Mouse (Mus musculus): ENCODE results near the gene Pitx2.
A peak's percentile ranks its signal among the peaks of the same experiment; 100 is the strongest.

The Pitx2 gene

DNA sequence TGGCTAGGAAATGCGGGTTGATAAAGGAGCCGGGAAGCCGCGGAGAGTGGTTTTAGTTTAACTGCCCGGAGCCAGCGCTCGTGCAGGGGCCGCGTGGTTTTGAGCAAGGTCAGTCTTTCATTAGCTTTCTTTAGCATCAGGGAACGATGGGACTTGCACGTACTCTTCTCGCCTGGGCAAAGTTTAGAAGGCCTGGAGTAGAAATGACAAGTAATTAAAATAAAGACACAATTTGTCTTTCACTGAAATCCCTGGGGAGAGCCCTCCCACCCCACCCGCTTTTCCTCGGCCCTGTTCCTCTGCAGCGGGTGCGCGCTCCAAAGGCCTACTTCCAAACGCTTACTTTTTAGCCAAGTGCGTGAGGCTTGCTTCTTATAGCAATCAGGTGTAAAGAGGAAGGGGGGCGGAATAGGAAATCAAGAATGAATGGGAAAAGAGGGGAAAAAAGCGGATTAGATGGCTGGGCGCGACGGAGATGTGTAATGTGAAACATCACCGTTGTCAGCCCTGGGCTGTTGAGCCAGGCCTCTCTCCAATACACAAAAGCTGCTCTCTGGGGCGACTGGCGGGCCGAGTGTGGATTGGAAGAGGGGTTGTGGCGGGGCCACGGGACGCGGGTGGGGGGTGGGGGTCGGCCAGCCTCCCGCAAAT is 17.4 kb downstream of the Pitx2 start:
- DNase-seq (ENCODE audit: low spot score in 2 of 2), result no peak

DNA sequence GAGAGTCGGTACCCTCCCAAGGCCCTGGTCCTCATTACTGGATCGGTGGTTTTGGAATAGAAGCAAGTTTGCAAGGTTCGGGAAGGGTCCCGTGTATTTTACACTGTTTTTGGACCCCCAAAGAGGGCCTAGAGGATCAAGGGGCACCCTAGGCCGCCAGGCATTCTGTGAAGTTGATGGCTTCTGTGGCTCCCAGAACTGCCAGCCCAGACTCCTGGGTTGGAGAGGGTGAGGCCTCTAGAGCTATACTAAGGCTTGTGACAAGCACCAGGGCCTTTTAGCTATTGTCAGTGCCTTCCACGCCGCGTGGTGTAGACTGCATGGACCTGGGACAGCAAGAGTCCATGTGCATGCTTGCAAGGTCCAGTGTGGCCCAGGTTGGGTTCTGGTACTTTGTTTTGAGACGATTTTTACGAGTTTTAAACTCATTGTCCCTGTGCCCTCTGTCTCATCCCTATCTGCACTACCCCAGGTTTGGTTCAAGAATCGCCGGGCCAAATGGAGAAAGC is 18.2 kb downstream of the Pitx2 start:
- no peak for DNase-seq (ENCODE audit: low spot score in 2 of 2)

DNA sequence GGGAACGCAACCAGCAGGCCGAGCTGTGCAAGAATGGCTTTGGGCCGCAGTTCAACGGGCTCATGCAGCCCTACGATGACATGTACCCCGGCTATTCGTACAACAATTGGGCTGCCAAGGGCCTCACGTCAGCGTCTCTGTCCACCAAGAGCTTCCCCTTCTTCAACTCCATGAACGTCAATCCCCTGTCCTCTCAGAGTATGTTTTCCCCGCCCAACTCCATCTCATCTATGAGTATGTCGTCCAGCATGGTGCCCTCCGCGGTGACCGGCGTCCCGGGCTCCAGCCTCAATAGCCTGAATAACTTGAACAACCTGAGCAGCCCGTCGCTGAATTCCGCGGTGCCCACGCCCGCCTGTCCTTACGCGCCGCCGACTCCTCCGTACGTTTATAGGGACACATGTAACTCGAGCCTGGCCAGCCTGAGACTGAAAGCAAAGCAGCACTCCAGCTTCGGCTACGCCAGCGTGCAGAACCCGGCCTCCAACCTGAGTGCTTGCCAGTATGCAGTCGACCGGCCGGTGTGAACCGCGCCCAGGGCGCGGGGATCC is 18.8 kb downstream of the Pitx2 start:
- no peak for DNase-seq (ENCODE audit: low spot score in 2 of 2)

DNA sequence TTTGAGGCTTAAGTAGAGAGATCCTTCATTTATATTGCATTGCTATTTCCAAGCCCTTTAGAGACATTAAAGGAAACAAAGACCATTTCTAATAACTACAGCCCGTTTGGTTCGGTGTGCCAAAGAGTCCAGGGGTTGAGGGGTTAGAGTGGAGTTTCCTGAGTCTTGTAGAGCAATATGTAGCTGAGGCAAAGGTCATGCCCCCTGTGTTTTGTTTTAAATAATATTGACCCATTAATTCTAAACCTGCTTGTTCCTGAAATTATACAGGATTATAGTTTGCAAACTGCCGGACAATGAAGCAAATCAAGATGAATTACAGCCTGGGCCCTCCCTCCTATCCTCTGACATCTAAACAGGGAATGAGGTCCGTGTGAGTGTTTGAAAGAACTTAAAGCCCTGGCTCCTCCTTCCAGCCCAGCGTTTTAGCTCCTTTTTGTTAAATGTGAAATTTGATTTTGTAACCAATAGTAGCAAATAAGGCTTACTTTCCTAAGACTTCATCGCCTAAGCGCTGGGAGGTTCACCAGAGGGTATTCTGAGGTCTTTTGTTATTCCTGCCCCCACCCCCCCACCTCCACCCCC is 20.5 kb downstream of the Pitx2 start:
- DNase-seq (ENCODE audit: low spot score in 2 of 2), result no peak

DNA sequence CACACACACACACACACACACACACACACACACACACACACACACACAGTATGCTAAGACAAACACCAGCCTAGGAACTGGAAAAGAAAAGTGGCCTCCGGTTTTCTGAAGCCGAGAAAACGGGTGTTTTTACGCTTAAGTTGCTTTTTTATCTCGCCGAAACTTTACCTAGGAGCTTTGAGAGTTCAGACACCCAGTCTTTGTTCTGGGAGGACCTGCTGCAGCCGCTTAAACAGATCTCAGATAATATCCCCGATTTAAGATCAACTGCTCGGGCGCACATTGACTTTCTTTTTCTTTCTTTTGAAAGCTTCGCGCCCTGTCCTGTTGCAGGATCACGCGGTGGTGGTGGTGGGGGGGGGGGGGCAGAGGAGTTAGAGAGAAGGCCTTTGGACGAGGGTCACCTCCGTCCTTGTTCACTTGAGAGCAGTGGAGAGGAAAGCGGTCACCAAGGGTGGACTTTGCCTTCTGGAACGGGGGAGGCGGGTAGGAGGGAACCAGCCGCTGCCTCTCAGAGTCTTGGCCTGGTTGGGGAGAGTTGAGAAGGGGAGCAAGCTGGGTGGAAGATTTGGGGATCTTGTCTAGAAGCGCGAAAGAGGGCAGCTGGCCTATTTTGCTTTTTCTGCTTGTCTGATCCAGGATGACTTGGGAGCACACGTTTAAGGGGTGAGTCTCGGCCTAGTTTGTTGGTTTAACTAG is 21.2 kb downstream of the Pitx2 start:
- no peak for DNase-seq (ENCODE audit: low spot score in 2 of 2)

DNA sequence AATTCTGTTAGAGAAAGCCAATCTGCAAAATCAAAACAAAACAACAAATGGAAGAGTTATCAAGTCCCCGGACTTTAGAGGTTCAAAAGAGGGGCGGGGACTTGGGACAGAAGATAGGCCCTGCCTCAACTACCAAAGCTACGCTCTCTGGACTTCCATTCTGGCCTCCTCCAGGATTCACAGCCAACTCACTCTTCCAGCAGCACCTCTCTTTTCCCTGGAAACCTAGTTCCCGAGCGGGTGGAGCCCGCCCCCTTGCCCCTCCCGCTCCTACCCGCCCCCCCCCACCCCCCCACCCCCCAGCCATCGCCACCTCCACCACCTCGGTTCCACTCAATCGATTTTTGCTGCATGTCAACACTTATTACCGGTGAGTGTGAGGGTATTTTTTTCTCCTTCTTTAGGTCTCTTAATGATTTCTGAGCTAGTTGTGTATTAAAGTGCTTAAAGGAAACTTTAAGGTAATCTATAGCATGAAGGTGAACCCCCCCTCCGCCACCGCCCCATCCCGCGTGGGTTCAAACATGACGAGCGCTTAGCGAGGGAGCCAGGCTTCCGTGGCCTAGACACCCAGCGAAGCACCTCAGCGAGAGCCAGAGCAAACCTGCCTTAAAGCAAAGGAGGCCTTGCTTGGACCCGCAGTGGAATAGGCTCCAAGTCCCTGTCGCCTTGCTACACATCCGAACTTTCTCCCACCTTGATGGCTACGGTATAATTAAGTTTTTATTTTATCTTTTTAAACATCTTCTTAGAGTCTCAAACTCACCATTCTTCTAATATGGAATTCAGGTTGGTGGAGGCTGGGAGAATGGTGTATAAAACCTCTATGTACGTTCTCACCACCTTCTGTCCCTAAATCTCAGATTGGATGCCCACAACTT is 21.9 kb downstream of the Pitx2 start:
- DNase-seq (ENCODE audit: low spot score in 2 of 2), result no peak

DNA sequence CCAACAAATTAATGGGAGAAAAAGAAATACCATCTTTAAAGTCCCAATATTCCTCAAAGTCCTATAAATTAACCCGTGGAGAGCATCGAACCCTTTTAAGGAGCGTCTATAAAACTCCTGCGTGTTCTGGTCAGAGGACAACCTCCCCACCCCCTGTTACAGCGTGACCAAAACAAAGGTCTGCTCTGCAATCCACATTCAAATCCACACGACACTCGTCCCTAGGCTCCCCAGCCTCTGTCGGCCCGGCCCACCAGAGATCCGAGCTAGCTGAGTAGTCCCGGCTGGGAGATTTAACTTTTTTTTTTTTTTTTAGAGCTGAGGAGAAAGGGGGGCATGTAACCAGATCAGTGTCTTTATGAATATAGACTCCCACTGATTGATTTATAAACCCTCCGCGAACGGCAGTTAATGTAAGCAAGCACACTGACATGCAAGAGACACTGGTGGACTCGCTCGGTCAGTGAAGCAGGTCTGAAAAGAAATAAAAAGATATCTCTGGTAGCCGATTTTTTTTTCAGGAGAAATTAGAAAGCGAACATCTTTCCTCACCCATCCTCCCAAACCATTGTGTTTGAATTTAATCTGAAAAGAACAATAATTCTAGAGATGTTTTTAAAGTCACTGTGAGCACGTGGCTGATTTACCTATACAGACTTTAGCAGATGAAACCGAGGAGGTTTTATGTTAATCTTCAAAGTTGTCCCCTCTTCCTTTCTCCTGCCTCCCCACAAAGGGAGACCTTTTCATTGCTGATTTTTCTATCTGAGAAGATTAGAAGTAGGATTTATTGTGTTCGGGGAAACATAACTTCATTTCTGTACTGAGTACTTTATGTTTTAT is 23.0 kb downstream of the Pitx2 start:
- no peak for DNase-seq (ENCODE audit: low spot score in 2 of 2)

DNA sequence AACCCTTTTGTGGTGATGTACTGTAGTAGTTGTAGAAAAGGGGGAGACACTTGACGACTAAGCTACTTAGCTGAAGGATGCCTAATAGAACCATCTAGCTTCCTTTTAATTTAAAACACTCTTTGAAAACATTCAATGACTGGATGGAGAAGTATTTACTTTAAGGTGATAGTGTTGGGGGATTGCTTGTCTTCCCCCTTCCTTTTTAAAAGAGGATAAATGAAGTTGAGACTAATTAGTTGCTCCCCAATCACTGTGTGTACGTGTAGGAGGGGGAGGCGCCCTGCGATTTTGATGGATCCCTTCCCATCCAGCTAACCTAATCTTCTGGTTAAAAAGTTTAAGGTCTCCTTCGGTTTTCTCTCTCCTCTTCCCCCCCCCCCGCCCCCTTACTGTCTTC is 23.7 kb downstream of the Pitx2 start:
- no peak for DNase-seq (ENCODE audit: low spot score in 2 of 2)

DNA sequence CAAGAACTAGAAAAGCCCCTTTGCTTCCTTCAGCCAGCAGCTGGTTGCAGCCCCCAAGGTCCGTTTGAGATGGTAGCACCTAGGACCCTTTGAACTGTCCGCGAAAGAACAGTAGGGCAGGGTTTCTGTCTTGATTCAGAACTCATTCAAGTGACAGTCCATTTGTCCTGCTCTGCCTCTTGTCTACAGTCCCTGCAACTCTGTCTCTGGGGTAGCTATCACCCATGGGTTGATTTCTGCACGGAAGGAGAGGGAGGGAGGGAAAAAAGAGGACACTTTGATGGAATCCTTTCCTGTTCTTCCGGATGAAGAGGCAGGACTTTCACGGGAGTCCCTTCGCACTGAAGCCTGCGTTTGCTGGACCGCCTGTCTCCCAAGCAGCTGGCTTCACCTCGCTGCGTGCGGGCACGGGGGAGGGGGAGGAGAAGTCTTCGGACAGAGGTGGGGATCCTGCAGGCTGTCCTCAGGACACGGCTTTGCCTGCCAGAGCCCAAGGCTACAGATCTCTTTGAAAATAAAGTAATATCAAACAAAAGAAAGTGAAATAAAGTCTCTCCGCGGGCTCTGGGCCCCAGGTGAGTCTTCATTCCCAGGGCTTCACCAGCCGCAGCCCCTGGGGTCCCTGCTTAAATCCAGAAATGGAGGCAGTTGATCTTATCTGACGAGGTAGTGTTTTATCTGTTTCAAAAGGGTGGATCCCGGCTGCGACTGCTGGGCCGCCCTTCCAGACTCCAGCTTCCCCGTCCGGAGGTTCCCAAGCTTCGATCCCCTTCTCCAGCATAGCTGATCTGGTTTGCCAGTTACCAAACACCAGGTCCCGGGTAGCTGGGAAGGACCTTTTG is 24.5 kb downstream of the Pitx2 start:
- no peak for DNase-seq (ENCODE audit: low spot score in 2 of 2)

DNA sequence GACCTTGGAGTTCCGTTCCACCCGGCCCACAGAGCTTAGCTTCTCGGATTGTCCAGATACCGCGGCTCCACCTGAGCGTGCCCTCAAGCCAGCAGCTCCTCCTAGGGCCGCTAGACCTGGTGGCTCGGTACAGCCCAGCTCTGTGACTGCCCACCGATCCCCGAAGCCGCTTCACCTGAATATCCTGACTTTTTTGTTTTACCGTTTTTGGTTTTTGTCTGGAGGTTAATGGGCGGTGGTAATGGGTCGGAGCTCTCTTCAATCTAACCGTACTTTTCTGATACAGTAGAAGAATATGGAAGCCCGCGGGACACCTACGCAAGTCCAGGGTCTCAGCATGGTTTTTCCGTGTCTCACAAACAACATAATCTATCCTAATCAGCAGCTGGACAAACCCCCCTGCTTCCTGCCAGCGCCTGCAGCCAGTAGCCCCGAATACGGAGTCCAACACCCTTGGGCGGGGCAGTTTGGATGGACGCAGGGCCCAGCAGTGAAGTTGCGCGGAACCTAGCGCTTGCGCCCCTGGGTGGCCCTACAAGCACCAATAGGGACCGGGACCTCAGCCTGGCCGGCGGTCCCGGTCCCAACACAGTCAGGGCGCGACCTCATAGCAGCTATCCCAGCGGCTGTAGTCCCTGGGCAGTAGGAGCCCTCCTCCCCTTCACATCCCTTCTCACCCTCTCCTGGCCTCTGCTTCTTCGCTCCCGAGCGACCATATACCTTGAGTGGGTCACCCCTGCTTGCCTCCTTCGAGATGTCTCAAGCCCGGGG is 25.3 kb downstream of the Pitx2 start:
- DNase-seq (ENCODE audit: low spot score in 2 of 2), result no peak

DNA sequence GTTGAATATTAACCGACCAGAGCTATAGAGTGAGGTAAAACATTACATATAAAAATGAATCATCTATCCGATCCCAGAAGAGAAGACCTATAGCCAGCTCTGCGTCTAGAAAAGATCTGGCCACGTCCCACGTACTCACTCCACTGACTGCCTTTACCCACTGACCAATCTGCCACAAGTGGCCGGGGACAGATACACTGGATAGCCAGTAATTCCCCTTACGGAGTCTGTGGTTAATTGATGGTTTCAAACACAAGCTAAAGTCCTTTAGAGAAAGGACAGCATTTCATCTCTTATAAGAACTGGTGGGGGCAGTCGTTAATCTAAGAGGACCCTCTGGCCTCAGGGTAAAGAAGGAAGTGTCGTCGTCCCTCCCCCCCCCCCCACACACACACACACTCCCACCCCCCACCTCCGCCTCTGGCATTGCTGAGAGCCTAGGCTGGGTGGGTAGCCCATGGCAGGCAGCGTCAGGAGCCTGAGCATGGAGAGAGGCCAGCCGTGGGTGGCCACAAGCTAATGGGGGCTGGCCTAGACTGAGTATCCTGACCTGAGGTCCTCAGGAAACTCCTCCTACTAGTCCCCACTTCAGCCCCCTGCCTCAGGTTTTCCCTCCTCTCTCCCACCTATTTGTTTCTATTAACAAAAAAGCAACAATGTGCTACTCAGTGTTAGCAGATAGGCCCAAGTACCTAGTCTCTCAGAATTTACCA is 26.1 kb downstream of the Pitx2 start:
- no peak for DNase-seq (ENCODE audit: low spot score in 2 of 2)

DNA sequence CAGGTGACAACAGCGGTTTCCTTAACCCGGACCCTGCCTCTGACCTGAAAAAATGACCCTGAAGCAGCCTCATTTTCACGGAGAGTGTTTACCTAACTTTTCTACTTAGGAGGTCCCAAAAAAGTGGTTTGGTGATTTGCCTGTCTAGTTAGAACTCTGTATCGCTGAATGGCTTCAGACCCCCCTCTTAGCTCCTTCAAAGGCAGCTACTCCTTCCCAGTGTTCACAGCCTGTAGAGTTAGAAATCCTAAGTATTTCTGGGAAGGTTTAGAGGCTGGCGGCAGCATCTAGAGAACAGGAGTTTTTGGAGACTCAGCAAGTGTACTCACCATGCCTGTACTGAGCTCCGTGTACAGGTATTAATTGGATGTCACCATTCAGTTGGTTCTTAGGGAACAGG is 27.0 kb downstream of the Pitx2 start:
- DNase-seq (ENCODE audit: low spot score in 2 of 2), result no peak

DNA sequence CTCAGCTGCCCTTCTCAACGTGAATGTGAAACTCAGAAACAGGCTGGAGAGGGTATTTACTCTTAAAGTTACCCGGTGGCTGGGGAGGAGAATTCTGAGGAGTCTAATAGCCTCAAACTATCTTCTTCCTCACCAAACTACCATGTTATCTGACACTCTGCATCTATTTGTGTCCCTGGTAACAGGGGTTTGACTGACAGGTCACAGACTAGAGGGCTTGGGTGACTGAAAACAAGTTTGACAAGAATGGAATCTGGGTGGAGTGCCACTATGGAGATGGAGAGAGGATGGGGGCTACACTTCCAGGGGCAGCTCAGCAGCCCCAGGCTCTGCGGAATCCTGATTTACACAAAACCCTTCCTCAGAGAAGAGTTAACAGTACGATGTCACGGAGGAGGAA is 27.7 kb downstream of the Pitx2 start:
- DNase-seq (ENCODE audit: low spot score in 2 of 2), result no peak

DNA sequence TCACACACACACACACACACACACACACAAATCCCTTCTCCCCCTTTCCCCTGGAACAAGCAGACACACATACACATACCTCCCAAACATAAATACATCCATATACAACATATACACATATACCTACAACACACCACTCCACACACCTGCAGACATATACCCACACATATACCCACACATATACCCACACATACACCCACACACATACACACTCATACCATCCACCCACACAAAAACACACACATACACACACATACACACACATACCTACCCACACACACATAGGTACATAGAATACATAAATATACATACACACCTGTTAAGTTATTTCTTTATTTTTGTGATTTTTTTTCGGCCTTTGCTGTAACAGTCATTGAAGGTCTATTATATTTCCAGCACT is 38.3 kb downstream of the Pitx2 start:
- no peak for DNase-seq (ENCODE audit: low spot score in 2 of 2)

DNA sequence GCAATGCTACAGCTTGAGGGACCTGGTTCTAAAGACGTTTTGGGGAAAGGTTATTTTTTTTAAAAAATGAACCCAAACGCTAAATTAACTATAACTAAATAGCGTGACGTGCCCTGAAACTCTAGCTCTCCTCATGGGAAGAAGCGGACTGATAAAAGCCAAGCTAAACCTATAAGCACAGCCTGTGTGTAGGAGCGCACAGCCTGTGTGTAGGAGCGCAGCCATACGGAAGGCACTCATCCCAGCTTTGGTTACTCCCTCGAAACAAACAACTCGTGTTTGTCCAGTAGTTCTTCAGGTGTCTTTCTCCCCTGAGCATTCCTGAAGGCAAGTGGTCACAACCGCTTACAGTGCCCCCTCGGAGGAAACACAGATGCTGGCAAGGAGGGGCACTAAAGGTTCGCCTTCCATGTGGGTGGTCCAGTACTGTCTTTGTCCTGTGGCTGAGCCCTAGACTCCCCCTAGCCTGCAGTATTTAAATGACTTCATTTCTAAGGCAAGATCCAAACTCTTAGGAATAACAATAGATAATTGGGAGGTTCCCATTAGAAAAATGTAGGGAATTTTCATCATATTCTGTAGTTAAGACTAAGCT is 39.1 kb downstream of the Pitx2 start:
- no peak for DNase-seq (ENCODE audit: low spot score in 2 of 2)

DNA sequence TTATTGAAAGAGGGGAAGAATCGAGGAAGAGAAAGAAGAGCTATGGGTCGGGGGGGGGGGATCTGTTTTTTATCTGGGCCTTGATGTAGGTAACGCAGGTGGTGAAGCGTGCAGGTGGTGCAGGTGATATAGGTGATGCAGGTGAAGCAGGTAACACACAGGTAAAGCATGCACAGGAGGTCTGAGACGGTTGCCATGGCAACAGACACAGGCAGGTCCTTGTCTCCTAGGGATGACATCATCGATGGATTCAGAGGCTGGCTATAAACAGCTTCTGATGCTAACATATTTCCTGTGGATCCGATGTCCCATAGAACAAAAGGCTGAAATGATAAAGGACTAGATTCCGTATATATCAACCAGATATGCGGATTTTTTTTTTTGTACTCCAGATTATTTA is 51.3 kb downstream of the Pitx2 start:
- no peak for DNase-seq (ENCODE audit: low spot score in 2 of 2)

DNA sequence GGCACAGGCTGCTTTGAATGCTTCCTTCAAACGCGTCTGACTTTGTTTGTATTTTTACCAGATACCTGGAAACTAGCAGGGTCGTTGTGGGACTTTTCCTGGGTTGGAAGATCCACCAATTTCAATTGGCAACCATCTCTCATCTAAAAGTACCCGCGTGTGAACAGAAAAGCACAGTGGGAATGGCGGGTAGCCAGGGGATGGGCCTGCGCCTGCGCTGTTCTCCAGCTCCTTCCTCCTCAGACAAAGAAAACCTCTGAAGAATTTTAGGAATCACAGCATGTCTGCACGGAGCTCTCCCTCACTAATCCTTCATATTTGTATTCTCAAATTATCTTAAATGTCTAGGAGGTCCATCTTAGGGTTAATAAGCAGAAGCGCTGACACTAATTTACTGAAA is 54.6 kb downstream of the Pitx2 start:
- DNase-seq (ENCODE audit: low spot score in 2 of 2), result peak in 1 of 2 experiments; percentile 3

DNA sequence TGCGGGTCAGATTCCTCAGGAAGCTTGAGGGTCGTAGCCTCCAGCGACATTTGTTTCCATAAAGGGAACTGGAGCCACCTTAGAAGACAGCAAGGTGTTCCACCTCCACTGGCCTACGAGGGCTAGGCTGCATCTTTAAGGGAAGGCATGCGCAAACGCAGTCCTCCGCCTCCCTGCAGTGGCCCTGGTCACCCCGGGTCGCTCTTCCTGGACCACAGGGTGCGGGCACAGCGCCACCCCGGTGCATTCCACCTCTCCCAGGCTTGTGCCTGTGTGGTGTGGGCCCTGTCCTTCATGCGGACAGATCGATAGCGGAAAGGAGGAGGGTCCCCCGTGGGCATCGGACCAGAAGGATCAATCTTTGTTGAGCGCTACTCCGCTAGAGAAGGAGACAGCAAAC is 56.6 kb downstream of the Pitx2 start:
- no peak for DNase-seq (ENCODE audit: low spot score in 2 of 2)

Data from urinary bladder, postnatal 36 days (tissue).